Mouse (Mus musculus) urinary bladder, postnatal 25 days (tissue): ENCODE measurements around the gene Pakap.

Experiments
- DNase-seq: peaks from one replicate; pipeline ENCODE4 v3.0.0; 2022; ENCODE audit warnings: low spot score

Gene Pakap

GRCm38 (mm10) chr4:57574646-57575045, 6.7 kb downstream of the Pakap start:
- no peak for DNase-seq

GRCm38 (mm10) chr4:57575686-57576085, 7.7 kb downstream of the Pakap start:
- no peak for DNase-seq

GRCm38 (mm10) chr4:57576095-57576494, 8.1 kb downstream of the Pakap start:
- DNase-seq: no peak

GRCm38 (mm10) chr4:57579683-57580082, 11.7 kb downstream of the Pakap start:
- DNase-seq: no peak

- no peak for DNase-seq
Measured at GRCm38 (mm10) chr4:57585281-57585800, 17.4 kb downstream of the Pakap start.

- DNase-seq: no peak
Measured at GRCm38 (mm10) chr4:57586933-57587658, 19.1 kb downstream of the Pakap start.

GRCm38 (mm10) chr4:57588356-57588755, 20.4 kb downstream of the Pakap start:
- DNase-seq: no peak

GRCm38 (mm10) chr4:57592751-57593150, 24.8 kb downstream of the Pakap start:
- no peak for DNase-seq

- DNase-seq: no peak
Measured at GRCm38 (mm10) chr4:57599946-57600345, 32.0 kb downstream of the Pakap start.

- no peak for DNase-seq
Measured at GRCm38 (mm10) chr4:57600685-57601457, 32.9 kb downstream of the Pakap start.

- no peak for DNase-seq
Measured at GRCm38 (mm10) chr4:57601458-57601835, 33.5 kb downstream of the Pakap start.

- DNase-seq: no peak
Measured at GRCm38 (mm10) chr4:57601903-57602617, 34.1 kb downstream of the Pakap start.

- DNase-seq: no peak
Measured at GRCm38 (mm10) chr4:57606258-57606657, 38.3 kb downstream of the Pakap start.

GRCm38 (mm10) chr4:57607247-57607942, 39.4 kb downstream of the Pakap start:
- DNase-seq: peak; percentile 93

GRCm38 (mm10) chr4:57611303-57612077, 43.5 kb downstream of the Pakap start:
- no peak for DNase-seq

- DNase-seq: no peak
Measured at GRCm38 (mm10) chr4:57612716-57613115, 44.7 kb downstream of the Pakap start.

- DNase-seq: no peak
Measured at GRCm38 (mm10) chr4:57614686-57615085, 46.7 kb downstream of the Pakap start.

GRCm38 (mm10) chr4:57618743-57619142, 50.8 kb downstream of the Pakap start:
- DNase-seq: no peak

- no peak for DNase-seq
Measured at GRCm38 (mm10) chr4:57622816-57623215, 54.8 kb downstream of the Pakap start.

- DNase-seq: no peak
Measured at GRCm38 (mm10) chr4:57624819-57625218, 56.8 kb downstream of the Pakap start.

- DNase-seq: no peak
Measured at GRCm38 (mm10) chr4:57625306-57625705, 57.3 kb downstream of the Pakap start.
